Mouse (Mus musculus) left cerebral cortex, postnatal 25 days (tissue): ENCODE measurements around the gene Bahd1. TPM values are rescaled to one million over a fixed set of nuclear protein-coding genes. Genes with fewer than 3 reads are reported as not detected.

Source experiments
- total RNA-seq, 2 experiments: library from RNA; stranded (reverse); gene quantifications; 2 replicates each; pipeline ENCODE4 v1.2.3; 2021

Gene Bahd1
- total RNA-seq, 2 experiments from 2014 or later, result 38.8 to 41.9 TPM

Other genes starting within 250 kb of the Bahd1 start
- 100 to 1,000 TPM in 1 of 2 experiments, 10 to 100 TPM in 1; 92.1 to 103 TPM for gene Pak6, start 237.1 kb upstream of the Bahd1 start, total RNA-seq
- gene Ankrd63, start 196.4 kb upstream of the Bahd1 start, total RNA-seq, result 10 to 100 TPM; 22.4 to 34.4 TPM
- 1 to 10 TPM; 2.1 to 2.6 TPM for gene Plcb2, start 171.9 kb upstream of the Bahd1 start, total RNA-seq
- gene Inafm2, start 154.6 kb upstream of the Bahd1 start, total RNA-seq, result 10 to 100 TPM; 38.3 to 39.7 TPM
- 1 to 10 TPM; 3.7 to 3.8 TPM for gene Ccdc9b, start 137.7 kb upstream of the Bahd1 start, total RNA-seq
- not detected for gene Phgr1, start 127.6 kb upstream of the Bahd1 start, total RNA-seq
- 100 to 1,000 TPM; 186 to 188 TPM for gene Disp2, start 120.7 kb upstream of the Bahd1 start, total RNA-seq
- gene Knstrn, start 86.4 kb upstream of the Bahd1 start, total RNA-seq, result 1 to 10 TPM in 1 of 2 experiments, under 1 TPM in 1; 0.94 to 2.2 TPM
- gene Ivd, start 38.4 kb upstream of the Bahd1 start, total RNA-seq, result 10 to 100 TPM; 57.3 to 70.7 TPM
- gene Chst14, start 26.1 kb downstream of the Bahd1 start, total RNA-seq, result 1 to 10 TPM; 2.3 to 2.5 TPM
- gene Ccdc32, start 129.0 kb downstream of the Bahd1 start, total RNA-seq, result 10 to 100 TPM; 50.5 to 51.0 TPM
- 1 to 10 TPM; 7.6 to 7.7 TPM for gene Rpusd2, start 134.4 kb downstream of the Bahd1 start, total RNA-seq
- under 1 TPM; 0.23 to 0.43 TPM for gene Knl1, start 146.7 kb downstream of the Bahd1 start, total RNA-seq
- under 1 TPM; 0.46 to 0.94 TPM for gene Rad51, start 212.4 kb downstream of the Bahd1 start, total RNA-seq